Mouse (Mus musculus): ENCODE results near the gene Ctns. TPM values are rescaled to one million over a fixed set of nuclear protein-coding genes. Genes with fewer than 3 reads are reported as not detected.
A peak's percentile ranks its signal among the peaks of the same experiment; 100 is the strongest.

Gene Ctns
- total and polyA plus RNA-seq, 3 experiments = 4.8 to 5.9 (median 5.2) TPM

DNA sequence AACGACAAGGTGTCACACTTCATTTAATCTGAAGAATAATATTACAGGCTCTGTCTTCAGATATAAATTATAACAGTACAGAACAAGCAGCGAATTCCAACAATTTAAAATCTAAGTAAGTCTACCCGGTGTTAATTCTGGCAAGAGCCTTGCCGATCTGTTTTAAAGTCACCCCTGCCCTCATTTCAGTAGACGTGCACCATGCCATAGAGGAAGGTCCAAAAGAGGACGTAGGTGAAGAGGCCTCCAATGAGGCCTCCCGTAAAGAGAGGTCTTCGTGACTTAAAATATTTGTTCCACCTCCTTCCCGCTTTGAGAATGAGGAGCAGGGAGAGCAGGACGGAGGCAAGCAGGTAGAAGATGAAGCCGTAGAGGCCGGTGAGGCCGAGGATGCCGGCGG lies 22.7 kb downstream of the Ctns start:
- TF ChIP-seq CTCF (conservative IDR thresholded peaks at IDR 0.05 in 1 of 2, IDR thresholded peaks at IDR 0.05 in 1 of 2; ENCODE audit: low read depth in 2 of 2, low read length in 2 of 2) (no peak), E2F4 (IDR thresholded peaks at IDR 0.05; ENCODE audit: insufficient replicate concordance, low read depth, low read length) (no peak), GABPA (IDR thresholded peaks at IDR 0.05; ENCODE audit: insufficient replicate concordance, low read depth, low read length) (no peak), MXI1 (IDR thresholded peaks at IDR 0.05; ENCODE audit: low read depth, low read length) (no peak), TBP (conservative IDR thresholded peaks at IDR 0.05; ENCODE audit: low read depth, low read length) (no peak), CHD2 (IDR thresholded peaks at IDR 0.05; ENCODE audit: low read length) (no peak), CHD1 (IDR thresholded peaks at IDR 0.05; ENCODE audit: low read depth, low read length) (no peak), ZMIZ1 (IDR thresholded peaks at IDR 0.05; ENCODE audit: low read depth, low read length) (no peak), UBTF (IDR thresholded peaks at IDR 0.05; ENCODE audit: low read depth, low read length) (no peak), MAFK (IDR thresholded peaks at IDR 0.05; ENCODE audit: insufficient replicate concordance, low read length) (no peak), RAD21 (IDR thresholded peaks at IDR 0.05; ENCODE audit: low read depth, low read length) (no peak), KAT2A (IDR thresholded peaks at IDR 0.05; ENCODE audit: insufficient replicate concordance, low read length) (no peak), MAZ (IDR thresholded peaks at IDR 0.05; ENCODE audit: low read depth, low read length) (no peak), USF2 (conservative IDR thresholded peaks at IDR 0.05; ENCODE audit: low read depth, low read length) (no peak), ELF1 (IDR thresholded peaks at IDR 0.05; ENCODE audit: low read depth, low read length) (no peak)
- DNase-seq (ENCODE audit: extremely low read depth) = peak; percentile 39

DNA sequence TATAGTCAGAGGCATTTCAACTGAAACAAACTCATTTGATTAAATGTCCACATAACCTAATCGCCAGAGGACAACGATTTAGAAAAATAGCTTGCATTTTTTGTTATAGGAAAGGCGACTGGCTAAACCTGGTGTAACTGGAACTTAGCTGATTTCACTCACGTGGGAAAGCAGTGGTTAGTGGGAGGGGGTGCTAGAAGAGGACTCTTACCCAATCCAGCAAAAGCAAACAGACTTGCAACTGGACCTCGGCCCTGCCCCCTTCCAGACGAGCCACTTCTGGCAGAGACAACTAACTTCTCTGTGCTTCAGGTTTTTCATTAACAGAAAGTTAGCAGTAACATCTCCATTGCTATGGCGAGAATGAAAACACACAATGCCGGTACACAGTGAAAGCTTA lies 23.2 kb downstream of the Ctns start:
- Histone ChIP-seq H3K27ac (ENCODE audit: insufficient read depth, low read depth) (no peak overlapping the region), H3K36me3 (replicated peaks in 1 of 2; ENCODE audit: control insufficient read depth in 1 of 2, insufficient read depth in 1 of 2, low read length in 1 of 2) (peaks cover 15 to 46% of the 10 kb centered on the region in 2 experiments), H3K9ac (ENCODE audit: insufficient read depth, low read depth) (peak overlapping the region; percentile 89), H3K4me3 (replicated peaks in 1 of 3; ENCODE audit: low read depth in 2 of 3, low read length in 2 of 3, poor library complexity in 1 of 3) (peak overlapping the region; percentile 70 to 94 (median 89)), H3K79me2 (replicated peaks; ENCODE audit: control insufficient read depth, extremely low read depth, insufficient read depth, poor library complexity, severe bottlenecking) (peaks cover 27% of the 10 kb centered on the region), H3K9me3 (replicated peaks; ENCODE audit: low read length) (no peaks in the 10 kb centered on the region), H3K4me1 (ENCODE audit: control insufficient read depth in 1 of 2, insufficient read depth in 2 of 2) (peaks cover 0 to 38% of the 10 kb centered on the region in 2 experiments; a peak in 2 of 4 replicates), H3K27me3 (replicated peaks) (peaks cover 29% of the 10 kb centered on the region), H3K4me2 (ENCODE audit: insufficient read depth, low read depth, poor library complexity, severe bottlenecking) (peak overlapping the region; percentile 84)
- TF ChIP-seq BHLHE40 (IDR thresholded peaks at IDR 0.05; ENCODE audit: low read depth, low read length) (peak; percentile 52; the same call in 1 of the 2 replicates), CHD1 (IDR thresholded peaks at IDR 0.05; ENCODE audit: low read depth, low read length) (0 out of 2 replicates have a peak, but pooled peaks have one; percentile 54), TBP (conservative IDR thresholded peaks at IDR 0.05; ENCODE audit: low read depth, low read length) (no peak), MXI1 (IDR thresholded peaks at IDR 0.05; ENCODE audit: low read depth, low read length) (peak; percentile 49), ZMIZ1 (IDR thresholded peaks at IDR 0.05; ENCODE audit: low read depth, low read length) (no peak), NELFE (IDR thresholded peaks at IDR 0.05; ENCODE audit: low read depth, low read length) (peak; percentile 19; the same call in 1 of the 2 replicates), SMC3 (IDR thresholded peaks at IDR 0.05; ENCODE audit: low read depth, low read length) (no peak), POLR2AphosphoS2 (IDR thresholded peaks at IDR 0.05; ENCODE audit: low read depth, low read length) (0 out of 2 replicates have a peak, but pooled peaks have one; percentile 51), ETS1 (conservative IDR thresholded peaks at IDR 0.05; ENCODE audit: low read depth, low read length) (no peak), IRF4 (IDR thresholded peaks at IDR 0.05; ENCODE audit: low read depth, low read length) (no peak)
- DNase-seq (ENCODE audit: extremely low read depth) = peak; percentile 39
- dilution Hi-C loops (cut with MboI; ENCODE audit: extremely low pct_ligation_motif_present, extremely low pct_unique_long_range_greater_than_20kb, low sequenced_read_pairs) = no loop called here
- in situ Hi-C loops (cut with MboI; ENCODE audit: low pct_ligation_motif_present, low pct_unique_long_range_greater_than_20kb, low sequenced_read_pairs) = no loop called here

More for the DNA sequence above, 22.7 kb downstream of the Ctns start:
- peaks cover 27% of the 10 kb centered on the region for H3K79me2 ChIP-seq (replicated peaks; ENCODE audit: control insufficient read depth, extremely low read depth, insufficient read depth, poor library complexity, severe bottlenecking)
- H3K36me3 ChIP-seq (replicated peaks in 1 of 2; ENCODE audit: control insufficient read depth in 1 of 2, insufficient read depth in 1 of 2, low read length in 1 of 2) = peaks cover 10 to 41% of the 10 kb centered on the region in 2 experiments
- peak overlapping the region; percentile 53 for H3K27ac ChIP-seq (ENCODE audit: insufficient read depth, low read depth)
- H3K9me3 ChIP-seq (replicated peaks; ENCODE audit: low read length) = no peaks in the 10 kb centered on the region
- in situ Hi-C loops (cut with MboI; ENCODE audit: low pct_ligation_motif_present, low pct_unique_long_range_greater_than_20kb, low sequenced_read_pairs) = no loop called here
- peak overlapping the region; percentile 70 to 94 (median 89) for H3K4me3 ChIP-seq (replicated peaks in 1 of 3; ENCODE audit: low read depth in 2 of 3, low read length in 2 of 3, poor library complexity in 1 of 3)
- peaks cover 0 to 38% of the 10 kb centered on the region in 2 experiments; a peak in 2 of 4 replicates for H3K4me1 ChIP-seq (ENCODE audit: control insufficient read depth in 1 of 2, insufficient read depth in 2 of 2)
- peak overlapping the region; percentile 89 for H3K9ac ChIP-seq (ENCODE audit: insufficient read depth, low read depth)
- peaks cover 30% of the 10 kb centered on the region for H3K27me3 ChIP-seq (replicated peaks)
- peak overlapping the region; percentile 84 for H3K4me2 ChIP-seq (ENCODE audit: insufficient read depth, low read depth, poor library complexity, severe bottlenecking)
- dilution Hi-C loops (cut with MboI; ENCODE audit: extremely low pct_ligation_motif_present, extremely low pct_unique_long_range_greater_than_20kb, low sequenced_read_pairs) = no loop called here

Measured in CH12.LX (cell line).